In genomic region chr5:146250369-146251075, GRCm38 (mm10) we compare ENCODE assay signal across 13 mouse cellular contexts. TPM values are rescaled to one million over a fixed set of nuclear protein-coding genes. Genes with fewer than 3 reads are reported as not detected.
A peak's percentile ranks its signal among the peaks of the same experiment; 100 is the strongest.
DNase-seq lines count a peak whose midpoint lies in the region; ATAC-seq and TF ChIP-seq lines count a peak whose summit lies in the region.
"Had no signal": no experiment of that assay in that cellular context is flagged by ENCODE, and none has a peak within 500 bp of the region (broad histone marks: within the 10 kb centered on the region; RNA-seq: fewer than 3 reads in every experiment).

No protein-coding gene starts in this region.

- H3K9ac ChIP-seq in heart, embryonic 11.5 days (ENCODE audit: low read depth, low read length), result no peak overlapping the region
- peak overlapping the region; percentile 56 for H3K9ac ChIP-seq in liver, embryonic 12.5 days
- no peak overlapping the region for H3K9ac ChIP-seq in stomach, postnatal 0 days (ENCODE audit: low read length)
- H3K9ac ChIP-seq in midbrain, embryonic 13.5 days (replicated peaks), result no peak overlapping the region
- H3K9ac ChIP-seq: embryonic facial prominence, embryonic 15.5 days; hindbrain, embryonic 13.5 days; limb, embryonic 12.5 days had no signal

- no peak for TF ChIP-seq CTCF in testis, adult 2 months (IDR thresholded peaks at IDR 0.05; ENCODE audit: control insufficient read depth, insufficient read depth, insufficient replicate concordance, low read depth, low read length)
- no peak for TF ChIP-seq CTCF in stomach, postnatal 0 days (IDR thresholded peaks at IDR 0.05; ENCODE audit: low read depth)

- H3K27me3 ChIP-seq in heart, embryonic 11.5 days (ENCODE audit: control insufficient read depth, insufficient read depth, low read length), result no peaks in the 10 kb centered on the region
- H3K27me3 ChIP-seq in testis, adult 2 months (ENCODE audit: control insufficient read depth, insufficient read depth, low read length), result no peaks in the 10 kb centered on the region
- no peaks in the 10 kb centered on the region for H3K27me3 ChIP-seq in liver, embryonic 12.5 days (replicated peaks)
- H3K27me3 ChIP-seq in stomach, postnatal 0 days (ENCODE audit: control insufficient read depth, insufficient read depth, low read length), result no peaks in the 10 kb centered on the region
- H3K27me3 ChIP-seq in midbrain, embryonic 13.5 days, result no peaks in the 10 kb centered on the region
- H3K27me3 ChIP-seq: embryonic facial prominence, embryonic 15.5 days; hindbrain, embryonic 13.5 days; limb, embryonic 12.5 days had no signal

- H3K36me3 ChIP-seq in heart, embryonic 11.5 days (ENCODE audit: control insufficient read depth, insufficient read depth, low read length), result no peaks in the 10 kb centered on the region
- no peaks in the 10 kb centered on the region for H3K36me3 ChIP-seq in testis, adult 2 months (ENCODE audit: control insufficient read depth, insufficient read depth, low read length)
- peaks cover 22% of the 10 kb centered on the region for H3K36me3 ChIP-seq in liver, embryonic 12.5 days
- H3K36me3 ChIP-seq in stomach, postnatal 0 days (ENCODE audit: control insufficient read depth, insufficient read depth, low read length), result no peaks in the 10 kb centered on the region
- 0 out of 2 replicates have a peak, but pooled peaks cover 2% of the 10 kb centered on the region for H3K36me3 ChIP-seq in midbrain, embryonic 13.5 days
- H3K36me3 ChIP-seq: embryonic facial prominence, embryonic 15.5 days; hindbrain, embryonic 13.5 days had no signal

- no peaks in the 10 kb centered on the region for H3K9me3 ChIP-seq in heart, embryonic 11.5 days (replicated peaks; ENCODE audit: control insufficient read depth, low read length)
- H3K9me3 ChIP-seq in liver, embryonic 12.5 days (replicated peaks), result no peaks in the 10 kb centered on the region
- no peaks in the 10 kb centered on the region for H3K9me3 ChIP-seq in stomach, postnatal 0 days (ENCODE audit: control insufficient read depth, low read length)
- no peaks in the 10 kb centered on the region for H3K9me3 ChIP-seq in midbrain, embryonic 13.5 days
- H3K9me3 ChIP-seq: embryonic facial prominence, embryonic 15.5 days; hindbrain, embryonic 13.5 days; limb, embryonic 12.5 days had no signal

- H3K4me3 ChIP-seq in heart, embryonic 11.5 days (ENCODE audit: low read depth, low read length), result no peak overlapping the region
- no peak overlapping the region for H3K4me3 ChIP-seq in testis, adult 2 months (ENCODE audit: control insufficient read depth, low read depth, low read length)
- peak overlapping the region; percentile 39 for H3K4me3 ChIP-seq in liver, embryonic 12.5 days
- no peak overlapping the region for H3K4me3 ChIP-seq in stomach, postnatal 0 days (ENCODE audit: low read depth, low read length)
- no peak overlapping the region for H3K4me3 ChIP-seq in midbrain, embryonic 13.5 days (replicated peaks)
- H3K4me3 ChIP-seq: embryonic facial prominence, embryonic 15.5 days; hindbrain, embryonic 13.5 days; limb, embryonic 12.5 days had no signal

- no peak for TF ChIP-seq POLR2A in testis, adult 2 months (IDR thresholded peaks at IDR 0.05; ENCODE audit: control insufficient read depth, low read depth, low read length)

- H3K4me1 ChIP-seq in heart, embryonic 11.5 days (ENCODE audit: control insufficient read depth, insufficient read depth, low read length), result peaks cover 27% of the 10 kb centered on the region
- H3K4me1 ChIP-seq in testis, adult 2 months (ENCODE audit: control insufficient read depth, insufficient read depth, low read length), result no peaks in the 10 kb centered on the region
- H3K4me1 ChIP-seq in liver, embryonic 12.5 days, result peaks cover 79% of the 10 kb centered on the region
- H3K4me1 ChIP-seq in stomach, postnatal 0 days (replicated peaks; ENCODE audit: control insufficient read depth, insufficient read depth), result peaks cover 2% of the 10 kb centered on the region
- H3K4me1 ChIP-seq in midbrain, embryonic 13.5 days (replicated peaks), result peaks cover 8% of the 10 kb centered on the region; the same call in 1 of the 2 replicates
- H3K4me1 ChIP-seq: embryonic facial prominence, embryonic 15.5 days; hindbrain, embryonic 13.5 days; limb, embryonic 12.5 days had no signal

- ATAC-seq in heart, embryonic 11.5 days (replicated peaks; ENCODE audit: insufficient number of reproducible peaks, low FRiP score, low TSS enrichment), result peak; percentile 87
- ATAC-seq in liver, embryonic 12.5 days, result peak; percentile 99
- peak; percentile 73 for ATAC-seq in stomach, postnatal 0 days (ENCODE audit: low FRiP score, low TSS enrichment)
- no peak for ATAC-seq in midbrain, embryonic 13.5 days
- ATAC-seq: activated CD4-positive, CD25-positive, alpha-beta regulatory T cell, adult 4 months had no signal

- peak overlapping the region; percentile 39 for H3K4me2 ChIP-seq in heart, embryonic 11.5 days
- H3K4me2 ChIP-seq in liver, embryonic 12.5 days, result peak overlapping the region; percentile 64
- no peak overlapping the region for H3K4me2 ChIP-seq in stomach, postnatal 0 days (replicated peaks; ENCODE audit: low read depth)
- no peak overlapping the region for H3K4me2 ChIP-seq in midbrain, embryonic 13.5 days (replicated peaks)
- H3K4me2 ChIP-seq: embryonic facial prominence, embryonic 15.5 days; hindbrain, embryonic 13.5 days; limb, embryonic 12.5 days had no signal

- intact Hi-C loops in heart, postnatal 10 days (cut with DNase I), result no loop called here

- no peak for TF ChIP-seq EP300 in stomach, postnatal 0 days (optimal IDR thresholded peaks at IDR 0.05)

- WGBS in heart, embryonic 11.5 days (ENCODE audit: insufficient replicate concordance), result 31% methylated on average over 12 of the region's 12 CpGs
- WGBS in liver, embryonic 12.5 days (ENCODE audit: insufficient replicate concordance), result 33% methylated on average over 12 of the region's 12 CpGs
- 60% methylated on average over 12 of the region's 12 CpGs for WGBS in stomach, postnatal 0 days
- WGBS in midbrain, embryonic 13.5 days, result 94% methylated on average over 12 of the region's 12 CpGs

- peak overlapping the region; percentile 62 for H3K27ac ChIP-seq in heart, embryonic 11.5 days (ENCODE audit: low read depth, low read length)
- H3K27ac ChIP-seq in testis, adult 2 months (ENCODE audit: control insufficient read depth, insufficient read depth, low read depth, low read length), result peak overlapping the region; percentile 6; the same call in 1 of the 2 replicates
- peak overlapping the region; percentile 96 for H3K27ac ChIP-seq in liver, embryonic 12.5 days
- peak overlapping the region; percentile 35 for H3K27ac ChIP-seq in stomach, postnatal 0 days (replicated peaks)
- H3K27ac ChIP-seq in midbrain, embryonic 13.5 days, result no peak overlapping the region
- H3K27ac ChIP-seq: embryonic facial prominence, embryonic 15.5 days; hindbrain, embryonic 13.5 days; limb, embryonic 12.5 days had no signal

- no peak for DNase-seq in heart, postnatal 10 days
- DNase-seq in testis, postnatal 14 days (ENCODE audit: low spot score), result no peak
- peak; percentile 22 for DNase-seq in stomach, postnatal 0 days (ENCODE audit: low spot score)
- DNase-seq in thymus, postnatal 36 days, result no peak
- DNase-seq: cerebellum, postnatal 36 days had no signal

RNA-seq across cellular contexts. Expression of gene Cdk8, which starts 19.5 kb away (rescaled TPM):
- 19.9 and 24.0 TPM in 2 replicates for polyA plus RNA-seq in heart, embryonic 11.5 days (2014; fragmentation: Nextera tagmentation; extraction: Ambion mirVana)
- 10 to 100 TPM; 21.6 to 26.7 TPM for total RNA-seq in heart, postnatal 10 days (2021)
- polyA plus RNA-seq in testis, adult 2 months (2012; rRNA removed), result 18.7 and 19.1 TPM in 2 replicates
- polyA plus RNA-seq in liver, embryonic 12.5 days (2016; fragmentation: Nextera tagmentation; extraction: Ambion mirVana), result 30.7 and 32.5 TPM in 2 replicates
- 12.2 and 12.6 TPM in 2 replicates for polyA plus RNA-seq in stomach, postnatal 0 days (2015; fragmentation: Nextera tagmentation; extraction: Ambion mirVana)
- 21.8 and 25.6 TPM in 2 replicates for polyA plus RNA-seq in midbrain, embryonic 13.5 days (2015; fragmentation: Nextera tagmentation; extraction: Ambion mirVana)

RNA-seq across cellular contexts. Expression of gene Rnf6, which starts 29.2 kb away (rescaled TPM):
- polyA plus RNA-seq in heart, embryonic 11.5 days (2014; fragmentation: Nextera tagmentation; extraction: Ambion mirVana), result 29.8 and 40.7 TPM in 2 replicates
- 10 to 100 TPM; 40.3 to 44.8 TPM for total RNA-seq in heart, postnatal 10 days (2021)
- 26.3 and 27.6 TPM in 2 replicates for polyA plus RNA-seq in testis, adult 2 months (2012; rRNA removed)
- 24.8 and 25.3 TPM in 2 replicates for polyA plus RNA-seq in liver, embryonic 12.5 days (2016; fragmentation: Nextera tagmentation; extraction: Ambion mirVana)
- 35.9 and 38.3 TPM in 2 replicates for polyA plus RNA-seq in stomach, postnatal 0 days (2015; fragmentation: Nextera tagmentation; extraction: Ambion mirVana)
- polyA plus RNA-seq in midbrain, embryonic 13.5 days (2015; fragmentation: Nextera tagmentation; extraction: Ambion mirVana), result 26.2 and 27.9 TPM in 2 replicates

Comparison
In these comparisons a context has a peak if more than half of its experiments do, and no peak if none do; other contexts are left out.
1. H3K4me2 ChIP-seq: peak in heart, embryonic 11.5 days (single experiment) and liver, embryonic 12.5 days (single experiment); none in stomach, postnatal 0 days (single experiment) and midbrain, embryonic 13.5 days (single experiment).